Mouse (Mus musculus) lung, adult 2 months (tissue): ENCODE data around the gene Nme3.

Source experiments
- CTCF ChIP-seq: fragments of 200-500 bp; IDR thresholded peaks from 2 replicates; pipeline ENCODE4 v1.5.1; 2011; ENCODE audit warnings: mild to moderate bottlenecking, low read length, control low read depth; ENCODE audit not compliant: insufficient read depth
- POLR2A ChIP-seq: fragments of 200-500 bp; IDR thresholded peaks from 2 replicates; pipeline ENCODE4 v1.6.1; 2011; ENCODE audit warnings: low read depth, mild to moderate bottlenecking, control low read depth, low read length, borderline replicate concordance; ENCODE audit errors: extremely low read depth

DNA sequence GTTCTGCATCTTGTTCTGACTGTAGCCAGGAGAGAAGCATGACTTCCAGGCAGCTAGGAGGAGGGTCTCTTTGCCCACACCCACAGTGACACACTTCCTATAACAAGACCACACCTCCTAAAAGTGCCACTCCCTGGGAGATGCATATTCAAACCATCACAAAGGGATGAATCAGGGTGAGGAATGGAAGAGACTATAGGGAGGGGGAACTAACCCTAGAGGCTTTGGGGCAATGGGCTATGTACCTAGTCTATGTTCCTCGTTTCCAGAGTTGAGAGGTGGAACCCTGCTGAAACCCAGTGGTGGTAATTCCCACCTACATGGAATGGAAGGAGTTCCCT, 21.9 kb upstream of the Nme3 start:
- TF ChIP-seq CTCF, result no peak
- no peak for TF ChIP-seq POLR2A
